Mouse (Mus musculus): ENCODE data around the gene Lpgat1. TPM values are rescaled to one million over a fixed set of nuclear protein-coding genes. Genes with fewer than 3 reads are reported as not detected.

The Lpgat1 gene
- polyA plus RNA-seq, 1 experiment: 68.1 TPM

DNA sequence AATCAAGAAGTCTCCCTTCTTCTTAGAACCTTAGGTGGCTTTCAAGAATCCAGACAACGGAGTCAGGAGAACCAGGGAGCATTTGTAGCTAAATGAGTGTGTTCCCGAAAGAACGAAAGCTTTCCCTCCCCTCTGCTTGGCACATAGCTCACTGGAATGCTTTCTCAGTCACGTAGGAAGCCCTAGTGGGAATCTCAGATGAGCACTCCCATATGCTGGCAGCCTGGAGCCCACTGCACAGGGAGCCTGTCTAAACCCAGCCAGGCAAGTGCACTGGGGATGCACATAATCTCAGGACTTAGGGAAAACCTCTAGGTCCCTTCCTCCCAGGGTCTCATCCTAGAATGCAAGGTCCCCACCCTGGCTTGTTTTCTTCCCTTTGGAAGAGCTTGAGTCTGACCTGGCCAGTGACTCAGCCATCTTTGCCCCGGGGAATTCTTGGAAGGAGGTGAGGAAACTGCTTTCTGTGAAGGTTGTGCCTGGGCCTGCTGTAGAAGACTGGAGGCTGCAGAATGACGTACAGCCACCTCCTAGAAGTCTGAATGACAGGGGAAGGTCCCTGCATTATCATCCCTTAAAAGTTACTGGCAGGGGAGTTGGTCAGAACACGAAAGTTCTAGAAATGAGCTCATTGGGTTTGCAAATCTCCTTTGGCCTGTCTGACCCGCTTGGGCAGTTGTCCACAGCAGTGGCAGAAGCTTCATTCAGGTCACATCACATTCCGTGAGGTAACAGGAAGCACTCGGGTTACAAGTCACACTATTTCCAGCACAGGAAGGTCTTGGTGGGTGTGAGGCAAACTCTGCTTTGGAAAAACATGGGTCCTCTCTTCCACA lies 85.4 kb downstream of the Lpgat1 start:
- DNase-seq (ENCODE audit: extremely low spot score in 1 of 2, low spot score in 1 of 2): peak; percentile 43 to 71

DNA sequence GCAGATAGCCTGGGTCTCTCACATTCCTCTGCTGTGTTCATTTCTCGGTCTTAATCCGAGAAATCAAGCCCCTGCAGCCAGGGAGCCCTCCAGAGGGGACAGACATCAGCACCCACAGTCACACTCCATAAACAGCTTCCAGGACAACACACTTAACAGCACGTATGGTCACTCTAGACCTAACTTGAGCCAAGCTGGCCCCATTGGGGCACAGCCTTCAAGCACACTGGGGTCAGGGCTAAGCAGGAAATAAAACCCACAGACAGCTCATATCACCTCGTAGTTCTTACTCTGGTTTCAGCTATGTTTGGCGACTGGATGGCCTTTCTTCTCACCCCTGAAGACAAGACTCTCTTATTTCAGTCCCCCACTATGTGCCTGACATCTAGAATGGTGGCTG lies 87.1 kb downstream of the Lpgat1 start:
- DNase-seq (ENCODE audit: extremely low spot score in 1 of 2, low spot score in 1 of 2): no peak

GRCm38 (mm10) chr1:191805788-191806187 lies 88.2 kb downstream of the Lpgat1 start:
- DNase-seq (ENCODE audit: extremely low spot score in 1 of 2, low spot score in 1 of 2): no peak

GRCm38 (mm10) chr1:191806740-191807139 lies 89.1 kb downstream of the Lpgat1 start:
- DNase-seq (ENCODE audit: extremely low spot score in 1 of 2, low spot score in 1 of 2): no peak

- no peak for DNase-seq (ENCODE audit: extremely low spot score in 1 of 2, low spot score in 1 of 2)
Measured at GRCm38 (mm10) chr1:191807979-191808378, 90.3 kb downstream of the Lpgat1 start.

DNA sequence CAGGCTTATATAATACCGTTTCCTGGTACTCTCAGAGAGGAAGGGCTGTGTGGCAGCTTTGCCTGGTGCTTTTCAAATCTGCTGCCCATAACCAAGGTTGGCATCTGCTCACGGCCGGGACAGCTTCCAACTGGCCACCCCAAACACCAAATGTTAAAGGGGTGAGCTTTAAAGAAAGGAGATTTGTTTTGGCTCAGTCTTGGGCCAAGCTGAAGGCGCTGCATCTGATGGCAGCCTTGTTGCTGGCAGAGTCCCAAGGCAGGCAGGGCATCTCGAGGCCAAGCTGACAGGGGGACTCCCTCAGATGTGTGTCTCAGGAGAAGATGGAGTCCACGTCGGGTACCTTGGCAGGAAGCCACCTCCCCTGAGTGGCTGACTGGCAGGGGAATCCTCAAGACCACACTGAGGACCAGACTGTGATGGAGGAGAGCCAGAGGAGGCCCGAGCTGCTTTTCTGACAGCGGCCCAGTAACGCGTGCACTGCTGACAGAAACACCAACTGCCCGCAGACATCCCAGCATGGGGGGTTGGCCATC lies 91.1 kb downstream of the Lpgat1 start:
- DNase-seq (ENCODE audit: extremely low spot score in 1 of 2, low spot score in 1 of 2): peak in 1 of 2 experiments; percentile 56

GRCm38 (mm10) chr1:191811774-191812173 lies 94.1 kb downstream of the Lpgat1 start:
- DNase-seq (ENCODE audit: extremely low spot score in 1 of 2, low spot score in 1 of 2): no peak

DNA sequence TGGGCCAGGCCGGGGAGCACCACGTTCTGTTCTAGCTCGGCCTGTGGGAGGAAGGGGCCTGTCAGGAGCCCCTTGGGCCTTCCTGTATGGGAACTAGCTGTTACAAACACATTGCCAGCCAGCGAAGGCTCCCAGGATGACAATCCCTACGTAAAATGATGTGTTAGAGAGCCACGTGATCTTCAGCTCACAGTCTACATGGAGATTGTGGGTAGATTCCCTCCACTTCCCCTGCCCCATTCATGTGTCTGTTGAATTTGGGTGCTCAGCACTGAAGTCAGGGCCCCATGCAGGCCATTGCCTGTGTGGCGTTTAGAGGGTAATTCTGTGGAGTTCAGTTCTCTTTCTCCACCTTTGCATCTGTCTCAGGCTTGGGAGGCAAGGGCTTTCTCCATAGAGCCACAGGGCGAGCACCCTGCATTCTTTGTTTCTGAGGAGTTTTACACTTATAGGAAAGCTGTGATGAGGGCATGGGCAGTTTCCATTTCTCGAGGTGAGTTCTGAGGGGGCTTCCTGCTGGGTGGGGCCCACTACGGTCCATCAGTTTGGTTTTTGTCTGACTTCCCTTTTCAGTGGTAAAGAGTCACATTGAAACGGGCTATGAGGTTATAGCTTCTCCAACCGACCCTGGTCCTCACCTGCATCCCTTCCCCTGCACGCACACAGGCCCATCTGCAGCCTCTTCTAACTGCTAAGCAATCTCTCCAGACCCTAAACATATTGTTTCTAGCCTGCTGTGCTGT lies 95.5 kb downstream of the Lpgat1 start:
- no peak for DNase-seq (ENCODE audit: extremely low spot score in 1 of 2, low spot score in 1 of 2)

DNA sequence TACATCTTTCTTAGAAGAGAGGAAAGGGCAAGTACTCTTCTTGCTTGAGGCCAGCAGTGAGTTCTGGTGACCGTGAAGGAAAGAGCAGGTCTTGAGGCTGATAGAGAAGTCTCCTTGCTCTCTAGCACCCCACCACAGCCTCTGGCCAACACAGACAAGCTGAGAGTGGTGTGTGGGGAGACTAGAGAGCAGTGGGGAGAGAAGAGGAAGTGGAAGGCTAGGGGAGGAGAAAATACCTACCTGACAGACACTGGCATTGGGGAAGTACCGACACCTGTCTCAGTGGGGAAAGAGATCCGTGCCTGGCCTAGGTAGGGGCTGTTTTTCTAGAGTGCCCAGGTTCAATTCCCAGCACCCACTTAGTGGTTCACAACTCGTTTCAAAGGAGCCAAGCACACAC lies 96.6 kb downstream of the Lpgat1 start:
- no peak for DNase-seq (ENCODE audit: extremely low spot score in 1 of 2, low spot score in 1 of 2)

DNA sequence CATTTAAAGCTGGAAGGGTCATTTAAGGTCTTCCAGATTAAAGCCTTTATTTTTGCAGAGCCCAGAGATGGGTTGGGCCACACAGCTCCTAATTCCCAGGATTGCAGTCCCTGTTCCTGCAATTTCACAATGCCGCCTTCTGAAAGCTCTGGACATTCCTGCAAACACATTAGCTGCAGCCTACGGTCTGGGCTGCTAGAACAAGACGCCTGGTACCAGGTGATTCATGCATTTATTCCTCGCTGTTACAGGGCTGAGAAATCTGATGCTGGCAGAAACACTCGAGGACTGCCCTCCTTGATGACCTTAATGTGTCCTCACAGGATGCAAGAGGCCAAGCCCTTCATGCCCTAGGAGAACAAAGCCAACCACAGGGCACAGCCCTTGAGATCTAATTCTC lies 97.3 kb downstream of the Lpgat1 start:
- DNase-seq (ENCODE audit: extremely low spot score in 1 of 2, low spot score in 1 of 2): no peak

GRCm38 (mm10) chr1:191816596-191816995 lies 99.0 kb downstream of the Lpgat1 start:
- DNase-seq (ENCODE audit: extremely low spot score in 1 of 2, low spot score in 1 of 2): no peak

DNA sequence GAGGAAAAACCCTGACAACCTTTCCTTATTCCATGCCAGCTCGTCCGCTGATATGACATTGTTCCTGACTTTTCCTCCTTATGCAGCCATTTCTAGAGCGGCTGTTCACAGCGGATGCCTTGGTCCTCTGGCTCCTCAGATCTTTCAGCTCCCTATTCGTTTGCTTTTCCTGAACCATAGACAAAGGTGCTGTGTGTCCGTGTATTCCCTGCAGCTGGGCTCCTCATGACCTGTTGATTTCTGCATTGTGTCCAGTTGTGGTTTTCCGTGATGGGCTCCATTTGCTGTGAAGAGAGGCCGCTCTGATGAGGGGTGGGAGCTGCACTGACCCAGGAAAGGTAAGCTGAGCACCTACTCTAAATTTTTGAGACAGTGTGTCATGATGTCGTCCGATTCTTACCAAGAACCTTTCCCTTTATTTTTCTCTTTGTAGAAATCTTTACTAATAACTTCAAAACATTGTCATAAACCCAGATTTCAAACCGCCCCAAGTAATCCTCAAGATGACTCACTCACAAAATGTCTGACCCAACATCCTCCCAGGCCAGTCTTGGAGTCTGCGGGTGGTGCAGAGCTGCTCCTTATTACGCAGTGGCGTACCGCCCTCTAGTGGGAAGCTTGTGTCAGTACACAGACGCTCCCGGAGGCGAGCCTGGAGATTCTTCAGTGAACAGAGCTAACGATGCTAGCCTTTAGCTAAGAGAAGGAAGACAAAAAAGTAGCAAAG lies 99.9 kb downstream of the Lpgat1 start:
- DNase-seq (ENCODE audit: extremely low spot score in 1 of 2, low spot score in 1 of 2): peak; percentile 75 to 95

- DNase-seq (ENCODE audit: extremely low spot score in 1 of 2, low spot score in 1 of 2): no peak
Measured at GRCm38 (mm10) chr1:191818145-191818631, 100.6 kb downstream of the Lpgat1 start.

DNA sequence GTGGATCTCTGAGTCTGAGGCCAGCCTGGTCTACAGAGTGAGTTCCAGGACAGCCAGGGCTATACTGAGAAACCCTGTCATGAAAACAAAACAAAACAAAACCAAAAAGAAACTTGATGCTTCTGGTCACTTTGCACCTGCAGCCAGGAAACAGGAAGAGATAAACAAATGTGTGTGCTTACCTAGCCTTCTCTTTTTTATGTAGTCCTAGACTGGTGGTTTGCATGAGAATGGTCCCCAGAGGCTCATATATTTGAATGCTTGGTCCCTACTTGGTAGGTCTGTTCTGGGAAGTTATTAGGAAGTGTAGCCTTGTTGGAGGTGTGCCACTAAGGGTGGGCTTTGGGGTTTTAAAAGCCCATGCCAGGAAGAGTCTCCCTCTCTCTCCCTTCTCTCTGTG lies 101.4 kb downstream of the Lpgat1 start:
- no peak for DNase-seq (ENCODE audit: extremely low spot score in 1 of 2, low spot score in 1 of 2)

GRCm38 (mm10) chr1:191820951-191821325 lies 103.3 kb downstream of the Lpgat1 start:
- no peak for DNase-seq (ENCODE audit: extremely low spot score in 1 of 2, low spot score in 1 of 2)

DNA sequence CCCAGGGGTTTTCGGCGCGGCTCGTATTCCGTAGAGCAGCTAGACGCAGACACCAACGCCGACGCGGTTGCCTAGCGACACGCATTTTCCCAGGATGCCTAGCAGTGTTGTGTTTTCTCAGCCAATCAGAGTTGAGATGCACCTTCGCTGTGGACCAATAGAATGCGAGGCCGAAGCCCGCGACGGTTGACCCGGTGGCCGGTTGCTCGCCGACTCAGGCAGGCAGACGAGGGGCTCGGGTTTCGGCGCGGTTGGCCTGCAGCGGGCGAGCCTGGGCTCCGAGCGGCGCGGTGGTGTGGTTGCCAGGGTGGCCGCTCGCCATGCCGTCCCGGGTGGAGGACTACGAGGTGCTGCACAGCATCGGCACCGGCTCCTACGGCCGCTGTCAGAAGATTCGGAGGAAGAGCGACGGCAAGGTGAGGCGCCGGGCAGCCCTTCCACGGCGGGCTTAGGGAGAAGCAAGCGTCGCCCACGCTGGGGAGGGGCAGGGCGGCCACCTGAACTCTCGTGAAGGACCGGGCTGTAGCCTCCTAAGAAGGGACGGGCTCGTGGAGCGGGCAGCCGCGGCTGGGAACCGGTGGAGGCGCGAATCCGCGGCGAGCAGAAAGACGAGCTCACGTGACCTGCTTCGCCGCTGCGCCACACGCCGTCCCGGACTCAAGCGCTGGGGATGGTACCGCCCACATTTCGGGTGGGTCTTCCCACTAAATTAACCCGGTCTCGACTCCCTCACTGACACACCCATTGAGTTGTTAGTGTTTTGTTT lies 103.9 kb downstream of the Lpgat1 start, which contains the start of gene Nek2:
TSS of gene Nek2 (plus strand) at position 119 of the 766 bp plus-strand sequence.
- peak; percentile 98 to 99 for DNase-seq (ENCODE audit: extremely low spot score in 1 of 2, low spot score in 1 of 2)

DNA sequence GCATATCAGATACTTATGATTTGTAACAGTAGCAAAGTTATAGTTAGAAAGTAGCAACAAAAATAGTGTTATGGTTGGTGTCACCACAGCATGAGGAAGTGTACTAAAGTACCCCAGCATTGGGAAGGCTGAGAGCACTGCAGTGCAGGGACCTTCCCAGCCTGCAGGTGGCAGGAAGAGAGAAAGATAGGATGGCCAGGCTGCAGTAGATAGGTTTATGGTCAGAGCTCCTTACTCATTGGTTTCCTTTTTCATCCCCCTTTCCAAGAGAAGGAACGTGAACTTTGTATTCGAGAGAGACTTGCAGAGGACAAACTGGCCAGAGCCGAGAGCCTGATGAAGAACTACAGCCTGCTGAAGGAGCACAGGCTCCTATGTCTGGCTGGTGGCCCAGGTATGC lies 111.5 kb downstream of the Lpgat1 start:
- DNase-seq (ENCODE audit: extremely low spot score in 1 of 2, low spot score in 1 of 2): peak in 1 of 2 experiments; percentile 48

DNA sequence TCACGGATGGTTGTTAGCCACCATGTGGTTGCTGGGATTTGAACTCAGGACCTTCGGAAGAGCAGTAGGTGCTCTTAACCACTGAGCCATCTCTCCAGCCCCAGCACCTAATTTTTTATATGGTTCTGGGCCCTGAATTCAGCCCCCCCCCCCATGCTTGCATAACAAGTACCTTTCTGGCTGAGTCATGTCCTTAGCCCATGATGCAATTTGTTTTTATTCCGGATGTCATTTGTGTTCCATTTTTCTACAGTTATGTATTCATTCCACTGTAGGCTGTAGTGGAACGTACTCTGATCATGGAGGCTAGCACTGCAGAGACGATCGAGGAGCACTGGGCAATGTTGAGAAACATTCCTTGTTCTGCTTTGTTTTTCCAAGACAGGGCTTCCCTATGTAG lies 115.8 kb downstream of the Lpgat1 start:
- DNase-seq (ENCODE audit: extremely low spot score in 1 of 2, low spot score in 1 of 2): no peak

Data from frontal cortex, adult 2 months (tissue).